Mouse (Mus musculus) embryonic fibroblast, embryonic 13.5 days (primary cell): ENCODE measurements around the gene Mphosph9.

Experiments
- CTCF ChIP-seq: IDR thresholded peaks from 2 replicates; pipeline ENCODE4 v1.5.1; 2011; ENCODE audit warnings: mild to moderate bottlenecking, control low read depth, low read length, moderate library complexity, borderline replicate concordance; ENCODE audit not compliant: insufficient read depth
- POLR2A ChIP-seq: IDR thresholded peaks from 2 replicates; pipeline ENCODE4 v1.6.1; 2011; ENCODE audit warnings: low read depth, mild to moderate bottlenecking, control low read depth, low read length, moderate library complexity

DNA sequence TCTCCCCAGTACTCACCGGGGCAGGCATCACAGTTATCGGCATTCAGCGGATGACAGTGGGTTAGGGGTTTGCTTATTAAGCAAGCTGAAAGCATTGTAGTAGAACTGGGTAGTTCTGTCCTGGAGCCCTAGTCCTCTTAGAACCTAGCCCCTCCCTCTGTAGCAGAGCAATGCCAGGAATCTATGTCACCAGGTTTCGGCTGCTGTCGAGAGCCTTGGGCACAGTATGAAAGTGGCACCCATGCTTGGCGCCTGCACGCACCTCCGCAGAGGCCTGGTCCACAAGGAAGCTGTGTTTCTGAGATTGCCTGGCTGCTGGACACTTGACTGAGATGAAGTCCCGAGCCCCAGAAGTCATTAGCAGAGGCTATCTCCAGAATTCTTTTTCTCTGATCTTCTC, 9.3 kb upstream of the Mphosph9 start:
- TF ChIP-seq CTCF (no peak), POLR2A (no peak)
